Comparison of ENCODE assay signal across 19 mouse cellular contexts in the genomic region with DNA sequence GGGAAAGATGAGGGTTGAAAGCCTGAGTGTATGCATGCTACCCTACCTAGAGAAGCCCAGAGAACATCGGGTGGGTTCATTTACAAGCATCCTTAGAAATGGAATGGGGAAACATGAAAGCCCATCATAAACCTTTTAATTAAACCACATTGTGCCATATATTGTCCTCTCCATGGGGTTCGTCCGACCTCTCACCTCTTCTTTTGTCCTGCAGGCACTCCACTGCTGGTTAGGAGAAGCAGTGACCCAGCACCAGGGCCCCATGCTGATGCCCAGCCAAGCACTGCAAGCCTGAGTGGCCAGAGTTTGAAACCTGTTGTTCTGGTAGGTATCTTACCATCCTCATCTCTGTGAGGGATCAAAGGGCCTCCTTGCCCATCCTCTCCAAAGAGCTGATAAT.
"Had no signal": no experiment of that assay in that cellular context is flagged by ENCODE, and none has a peak within 500 bp of the region (broad histone marks: within the 10 kb centered on the region; RNA-seq: fewer than 3 reads in every experiment).

No protein-coding gene starts in this region.

- DNase-seq: liver, postnatal 0 days; lung, adult 2 months; lung, postnatal 10 days; lung, postnatal 4 days; midbrain, embryonic 14.5 days; right cerebral cortex, adult 18-20 months; right cerebral cortex, postnatal 25 days; right cerebral cortex, postnatal 4 days; spleen, adult 18-20 months; thymus, adult 18-20 months; thymus, postnatal 14 days; thymus, postnatal 36 days had no signal

- H3K27ac ChIP-seq: liver, embryonic 15.5 days; lung, embryonic 15.5 days; midbrain, embryonic 10.5 days; neural tube, embryonic 13.5 days; neural tube, embryonic 15.5 days had no signal

- H3K4me2 ChIP-seq: liver, embryonic 15.5 days; lung, embryonic 15.5 days; neural tube, embryonic 13.5 days; neural tube, embryonic 15.5 days had no signal

- H3K4me1 ChIP-seq: liver, embryonic 15.5 days; neural tube, embryonic 13.5 days; neural tube, embryonic 15.5 days had no signal

- ATAC-seq: liver, postnatal 0 days; midbrain, embryonic 16.5 days had no signal

- H3K9ac ChIP-seq: liver, embryonic 15.5 days; liver, postnatal 0 days; lung, embryonic 15.5 days; neural tube, embryonic 13.5 days; neural tube, embryonic 15.5 days had no signal

- H3K9me3 ChIP-seq: liver, embryonic 15.5 days; lung, embryonic 15.5 days; midbrain, embryonic 10.5 days; neural tube, embryonic 13.5 days; neural tube, embryonic 15.5 days had no signal

- H3K27me3 ChIP-seq: liver, embryonic 15.5 days; lung, embryonic 15.5 days; neural tube, embryonic 13.5 days; neural tube, embryonic 15.5 days had no signal

- H3K4me3 ChIP-seq: liver, embryonic 15.5 days; lung, embryonic 15.5 days; midbrain, embryonic 10.5 days; myocyte; neural tube, embryonic 13.5 days; neural tube, embryonic 15.5 days had no signal

- H3K36me3 ChIP-seq: liver, embryonic 15.5 days; lung, embryonic 15.5 days; midbrain, embryonic 10.5 days; neural tube, embryonic 13.5 days; neural tube, embryonic 15.5 days had no signal
